Mouse (Mus musculus): ENCODE results near the gene Rin3.

Gene Rin3

GRCm38 (mm10) chr12:102328090-102328489, 45.2 kb downstream of the Rin3 start:
- no peak for DNase-seq (ENCODE audit: inconsistent age in 2 of 2, low spot score in 1 of 2)

GRCm38 (mm10) chr12:102330188-102330587, 47.3 kb downstream of the Rin3 start:
- DNase-seq (ENCODE audit: inconsistent age in 2 of 2, low spot score in 1 of 2), result no peak

- no peak for DNase-seq (ENCODE audit: inconsistent age in 2 of 2, low spot score in 1 of 2)
These were observed 47.9 kb downstream of the Rin3 start for GRCm38 (mm10) chr12:102330731-102331130.

GRCm38 (mm10) chr12:102333101-102333500, 50.3 kb downstream of the Rin3 start:
- DNase-seq (ENCODE audit: inconsistent age in 2 of 2, low spot score in 1 of 2), result no peak

GRCm38 (mm10) chr12:102339085-102339484, 56.2 kb downstream of the Rin3 start:
- DNase-seq (ENCODE audit: inconsistent age in 2 of 2, low spot score in 1 of 2), result no peak

GRCm38 (mm10) chr12:102340471-102340870, 57.6 kb downstream of the Rin3 start:
- DNase-seq (ENCODE audit: inconsistent age in 2 of 2, low spot score in 1 of 2), result no peak

- DNase-seq (ENCODE audit: inconsistent age in 2 of 2, low spot score in 1 of 2), result no peak
These were observed 59.3 kb downstream of the Rin3 start for GRCm38 (mm10) chr12:102342147-102342546.

GRCm38 (mm10) chr12:102342602-102343001, 59.8 kb downstream of the Rin3 start:
- DNase-seq (ENCODE audit: inconsistent age in 2 of 2, low spot score in 1 of 2), result no peak

- no peak for DNase-seq (ENCODE audit: inconsistent age in 2 of 2, low spot score in 1 of 2)
These were observed 62.4 kb downstream of the Rin3 start for GRCm38 (mm10) chr12:102345031-102345815.

GRCm38 (mm10) chr12:102346507-102346906, 63.7 kb downstream of the Rin3 start:
- peak in 1 of 2 experiments; percentile 82 for DNase-seq (ENCODE audit: inconsistent age in 2 of 2, low spot score in 1 of 2)

- DNase-seq (ENCODE audit: inconsistent age in 2 of 2, low spot score in 1 of 2), result no peak
These were observed 65.6 kb downstream of the Rin3 start for GRCm38 (mm10) chr12:102348447-102348846.

GRCm38 (mm10) chr12:102350997-102351396, 68.1 kb downstream of the Rin3 start:
- no peak for DNase-seq (ENCODE audit: inconsistent age in 2 of 2, low spot score in 1 of 2)

- DNase-seq (ENCODE audit: inconsistent age in 2 of 2, low spot score in 1 of 2), result no peak
These were observed 71.5 kb downstream of the Rin3 start for GRCm38 (mm10) chr12:102354126-102354984.

GRCm38 (mm10) chr12:102355784-102356183, 72.9 kb downstream of the Rin3 start:
- DNase-seq (ENCODE audit: inconsistent age in 2 of 2, low spot score in 1 of 2), result no peak

GRCm38 (mm10) chr12:102356781-102357180, 73.9 kb downstream of the Rin3 start:
- no peak for DNase-seq (ENCODE audit: inconsistent age in 2 of 2, low spot score in 1 of 2)

- DNase-seq (ENCODE audit: inconsistent age in 2 of 2, low spot score in 1 of 2), result no peak
These were observed 76.5 kb downstream of the Rin3 start for GRCm38 (mm10) chr12:102359390-102359789.

GRCm38 (mm10) chr12:102361189-102362161, 78.6 kb downstream of the Rin3 start:
- no peak for DNase-seq (ENCODE audit: inconsistent age in 2 of 2, low spot score in 1 of 2)

GRCm38 (mm10) chr12:102365016-102365415, 82.2 kb downstream of the Rin3 start:
- DNase-seq (ENCODE audit: inconsistent age in 2 of 2, low spot score in 1 of 2), result no peak

- no peak for DNase-seq (ENCODE audit: inconsistent age in 2 of 2, low spot score in 1 of 2)
These were observed 83.4 kb downstream of the Rin3 start for GRCm38 (mm10) chr12:102366126-102366816.

- no peak for DNase-seq (ENCODE audit: inconsistent age in 2 of 2, low spot score in 1 of 2)
These were observed 84.2 kb downstream of the Rin3 start for GRCm38 (mm10) chr12:102367075-102367474.
